In genomic region chr9:53268731-53269465, GRCm38 (mm10) we compare ENCODE assay signal across 10 mouse cellular contexts. TPM values are rescaled to one million over a fixed set of nuclear protein-coding genes. Genes with fewer than 3 reads are reported as not detected.
DNase-seq lines count a peak whose midpoint lies in the region; ATAC-seq and TF ChIP-seq lines count a peak whose summit lies in the region.
"Had no signal": no experiment of that assay in that cellular context is flagged by ENCODE, and none has a peak within 500 bp of the region (broad histone marks: within the 10 kb centered on the region; RNA-seq: fewer than 3 reads in every experiment).

No protein-coding gene starts in this region.

- peak; percentile 23; the same call in 1 of the 2 replicates for TF ChIP-seq CTCF in brain, embryonic 14.5 days (IDR thresholded peaks at IDR 0.05; ENCODE audit: borderline replicate concordance, extremely low read depth, insufficient read depth, insufficient read length)

- H3K4me2 ChIP-seq in kidney, embryonic 14.5 days (replicated peaks; ENCODE audit: low read depth, low read length) = no peak overlapping the region
- H3K4me2 ChIP-seq in lung, embryonic 15.5 days = no peak overlapping the region; the same call in 1 of the 2 replicates
- H3K4me2 ChIP-seq: heart, embryonic 15.5 days had no signal

- no peak for ATAC-seq in kidney, embryonic 14.5 days (ENCODE audit: low FRiP score, low TSS enrichment)
- ATAC-seq in lung, embryonic 15.5 days (ENCODE audit: borderline replicate concordance, extremely low read depth, low FRiP score, low TSS enrichment) = peak; percentile 84
- ATAC-seq in granulocyte monocyte progenitor cell, adult 5-6 weeks (replicated peaks; ENCODE audit: poor library complexity, severe bottlenecking) = no peak

- no peak overlapping the region for H3K4me3 ChIP-seq in kidney, embryonic 14.5 days (ENCODE audit: low read length)
- no peak overlapping the region for H3K4me3 ChIP-seq in lung, embryonic 15.5 days
- H3K4me3 ChIP-seq: heart, embryonic 15.5 days had no signal

- WGBS in kidney, embryonic 14.5 days = 79% methylated on average over 5 of the region's 5 CpGs
- WGBS in lung, embryonic 15.5 days = 35% methylated on average over 5 of the region's 5 CpGs

- H3K9me3 ChIP-seq in kidney, embryonic 14.5 days (ENCODE audit: control insufficient read depth, low read length) = no peaks in the 10 kb centered on the region
- H3K9me3 ChIP-seq in lung, embryonic 15.5 days = no peaks in the 10 kb centered on the region
- H3K9me3 ChIP-seq: heart, embryonic 15.5 days had no signal

- no peak overlapping the region for H3K27ac ChIP-seq in kidney, embryonic 14.5 days (ENCODE audit: low read depth, low read length)
- peak overlapping the region; percentile 84 for H3K27ac ChIP-seq in lung, embryonic 15.5 days
- H3K27ac ChIP-seq: heart, embryonic 15.5 days; macrophage had no signal

- TF ChIP-seq POLR2A in brain, embryonic 14.5 days (IDR thresholded peaks at IDR 0.05; ENCODE audit: borderline replicate concordance, extremely low read depth, insufficient read depth, insufficient read length, poor library complexity, severe bottlenecking) = no peak

- DNase-seq in adrenal gland, postnatal 10 days = peak; percentile 15
- DNase-seq in adrenal gland, adult 2 months = no peak
- DNase-seq in kidney, adult 9 months = peak; percentile 32
- DNase-seq in brain, embryonic 14.5 days (ENCODE audit: low read depth) = peak; percentile 27
- DNase-seq in spleen, adult 12 weeks (ENCODE audit: low spot score) = no peak

- H3K27me3 ChIP-seq in kidney, embryonic 14.5 days (ENCODE audit: control insufficient read depth, insufficient read depth, low read length) = no peaks in the 10 kb centered on the region
- no peaks in the 10 kb centered on the region for H3K27me3 ChIP-seq in lung, embryonic 15.5 days
- H3K27me3 ChIP-seq: heart, embryonic 15.5 days had no signal

- H3K9ac ChIP-seq in kidney, embryonic 14.5 days (ENCODE audit: low read depth, low read length) = no peak overlapping the region
- no peak overlapping the region for H3K9ac ChIP-seq in lung, embryonic 15.5 days
- H3K9ac ChIP-seq: heart, embryonic 15.5 days had no signal

- H3K4me1 ChIP-seq in kidney, embryonic 14.5 days (ENCODE audit: control insufficient read depth, insufficient read depth, low read length) = peaks cover 11% of the 10 kb centered on the region
- peaks cover 35% of the 10 kb centered on the region for H3K4me1 ChIP-seq in lung, embryonic 15.5 days

- no peaks in the 10 kb centered on the region for H3K36me3 ChIP-seq in kidney, embryonic 14.5 days (ENCODE audit: control insufficient read depth, insufficient read depth, low read length)
- no peaks in the 10 kb centered on the region for H3K36me3 ChIP-seq in lung, embryonic 15.5 days
- H3K36me3 ChIP-seq: heart, embryonic 15.5 days had no signal

RNA-seq across cellular contexts. Expression of gene Ddx10, which starts 21.0 kb away (rescaled TPM):
- 10 to 100 TPM; 17.9 to 20.4 TPM for total RNA-seq in adrenal gland, postnatal 10 days (2021)
- 10 to 100 TPM; 17.5 to 19.7 TPM for total RNA-seq in adrenal gland, adult 2 months (2021)
- 0.16 and 0.18 TPM in 2 replicates for polyA plus RNA-seq in adrenal gland, adult 2 months (2012; rRNA removed)
- polyA plus RNA-seq in kidney, embryonic 14.5 days (2014; fragmentation: Nextera tagmentation; extraction: Ambion mirVana) = 26.0 and 35.7 TPM in 2 replicates
- polyA plus RNA-seq in brain, embryonic 14.5 days (2012; rRNA removed) = 10.0 and 12.8 TPM in 2 replicates
- 26.1 and 29.1 TPM in 2 replicates for polyA plus RNA-seq in lung, embryonic 15.5 days (2015; fragmentation: Nextera tagmentation; extraction: Ambion mirVana)
- total RNA-seq in granulocyte monocyte progenitor cell, adult 5-6 weeks (2014; fragmentation: Nextera tagmentation) = 37.1 and 37.7 TPM in 2 replicates
- 70.1 and 77.2 TPM in 2 replicates for total RNA-seq in granulocyte monocyte progenitor cell, adult 5-6 weeks (2017)

RNA-seq across cellular contexts. Expression of gene Exph5, which starts 32.6 kb away (rescaled TPM):
- total RNA-seq in adrenal gland, postnatal 10 days (2021) = 1 to 10 TPM in 1 of 2 experiments, under 1 TPM in 1; 0.70 to 1.1 TPM
- under 1 TPM; 0.12 to 0.17 TPM for total RNA-seq in adrenal gland, adult 2 months (2021)
- polyA plus RNA-seq in adrenal gland, adult 2 months (2012; rRNA removed) = not detected in 2 replicates
- polyA plus RNA-seq in kidney, embryonic 14.5 days (2014; fragmentation: Nextera tagmentation; extraction: Ambion mirVana) = 1.1 and 2.1 TPM in 2 replicates
- 0.08 and 0.23 TPM in 2 replicates for polyA plus RNA-seq in brain, embryonic 14.5 days (2012; rRNA removed)
- 5.8 and 7.0 TPM in 2 replicates for polyA plus RNA-seq in lung, embryonic 15.5 days (2015; fragmentation: Nextera tagmentation; extraction: Ambion mirVana)
- total RNA-seq in granulocyte monocyte progenitor cell, adult 5-6 weeks (2014; fragmentation: Nextera tagmentation) = not detected in 2 replicates
- not detected in 2 replicates for total RNA-seq in granulocyte monocyte progenitor cell, adult 5-6 weeks (2017)
- polyA plus RNA-seq: macrophage had no signal

Comparison
In these comparisons a context has a peak if more than half of its experiments do, and no peak if none do; other contexts are left out.
1. DNase-seq: peak in adrenal gland, postnatal 10 days (single experiment), kidney, adult 9 months (single experiment) and brain, embryonic 14.5 days (single experiment); none in adrenal gland, adult 2 months (single experiment) and spleen, adult 12 weeks (single experiment).